Comparison of ENCODE assay signal across 17 mouse cellular contexts in genomic region chr9:86436608-86437007, GRCm38 (mm10). TPM values are rescaled to one million over a fixed set of nuclear protein-coding genes. Genes with fewer than 3 reads are reported as not detected.
DNase-seq lines count a peak whose midpoint lies in the region; TF ChIP-seq lines count a peak whose summit lies in the region.
"Had no signal": no experiment of that assay in that cellular context is flagged by ENCODE, and none has a peak within 500 bp of the region (broad histone marks: within the 10 kb centered on the region; RNA-seq: fewer than 3 reads in every experiment).

No protein-coding gene starts in this region.

- H3ac ChIP-seq in myocyte (ENCODE audit: control insufficient read depth, insufficient read length) = no peak overlapping the region

- H3K79me2 ChIP-seq in myocyte (ENCODE audit: control insufficient read depth, insufficient read depth) = no peaks in the 10 kb centered on the region

- no peaks in the 10 kb centered on the region for H3K27me3 ChIP-seq in myocyte (ENCODE audit: control insufficient read depth, insufficient read depth, insufficient read length)
- H3K27me3 ChIP-seq: CH12.LX, Patski had no signal

- no peak overlapping the region for H3K4me3 ChIP-seq in myocyte

- TF ChIP-seq POLR2A in myocyte (IDR thresholded peaks at IDR 0.05; ENCODE audit: insufficient read length, low read depth) = no peak

- H3K36me3 ChIP-seq in myocyte (ENCODE audit: control insufficient read depth, insufficient read depth) = no peaks in the 10 kb centered on the region
- H3K36me3 ChIP-seq: G1E had no signal

- no peak overlapping the region for H3K4me2 ChIP-seq in myocyte (ENCODE audit: low read depth)

- peak; percentile 59 for DNase-seq in heart, adult 11 months
- DNase-seq in heart, postnatal 25 days (ENCODE audit: low spot score) = no peak
- DNase-seq in kidney, postnatal 25 days = no peak
- DNase-seq: adrenal gland, adult 2 months; adrenal gland, adult 8-10 months; adrenal gland, postnatal 10 days; adrenal gland, postnatal 14 days; adrenal gland, postnatal 25 days; adrenal gland, postnatal 36 days; B cell, adult 2 months; cerebellum, adult 11 months; cerebellum, adult 11-12 months; cerebellum, adult 18-20 months had no signal

- intact Hi-C loops in heart, postnatal 25 days (cut with DNase I) = no loop called here

TF ChIP-seq in myocyte, 11 proteins besides CTCF, POLR2A, EP300 and RAD21:
- peak in 1 of 3 experiments; percentile 12 for TF ChIP-seq MYOG (IDR thresholded peaks at IDR 0.05; ENCODE audit: control insufficient read depth in 1 of 3, insufficient read depth in 1 of 3, insufficient read length in 2 of 3, low read depth in 2 of 3)
- peak in 2 of 3 experiments; percentile 21 to 79 for TF ChIP-seq MYOD1 (IDR thresholded peaks at IDR 0.05; ENCODE audit: control insufficient read depth in 1 of 3, insufficient read length in 2 of 3, low read depth in 2 of 3)
- TF ChIP-seq CEBPB (IDR thresholded peaks at IDR 0.05; ENCODE audit: insufficient read depth, poor library complexity, severe bottlenecking) = no peak

RNA-seq across cellular contexts. Expression of gene Ube2cbp, which starts 28.1 kb away (rescaled TPM):
- 1 to 10 TPM; 1.1 to 1.7 TPM for total RNA-seq in heart, postnatal 25 days (2021)
- polyA plus RNA-seq in myocyte (2012; fragmentation: generic; extraction: Trizol) = 4.4 TPM

RNA-seq across cellular contexts. Expression of gene Dop1a, which starts 30.3 kb away (rescaled TPM):
- 10 to 100 TPM; 18.6 to 20.6 TPM for total RNA-seq in heart, postnatal 25 days (2021)
- polyA plus RNA-seq in myocyte (2012; fragmentation: generic; extraction: Trizol) = 3.1 TPM
